Mouse (Mus musculus): ENCODE results near the gene AI467606.

GRCm38 (mm10) chr7:127113614-127114259 is 22.6 kb downstream of the AI467606 start:
- TF ChIP-seq TAL1 (IDR thresholded peaks at IDR 0.05; ENCODE audit: low read length) (no peak), GATA1 (IDR thresholded peaks at IDR 0.05; ENCODE audit: low read length) (no peak)

All from erythroblast, embryonic 14.5 days (primary cell).